Mouse (Mus musculus) adrenal gland, adult 18-20 months (tissue): ENCODE data around the gene Zbtb32. TPM values are rescaled to one million over a fixed set of nuclear protein-coding genes. Genes with fewer than 3 reads are reported as not detected.

Source experiments
- DNase-seq, 2 experiments: peaks; one replicate each; pipeline ENCODE4 v3.0.0; 2021 to 2022; ENCODE audit warnings: low spot score in 2 of 2
- long read RNA-seq, 2 experiments: library from polyadenylated mRNA; stranded (forward); transcript quantifications; one replicate each; pipeline ENCODE4 v2.0.0; 2021
- total RNA-seq, 2 experiments: library from RNA; stranded (reverse); gene quantifications; 1 replicate in 1 of 2; 2 replicates in 1 of 2; pipeline ENCODE4 v1.2.3; 2021

Zbtb32 gene
- total RNA-seq: under 1 TPM in 1 of 2 experiments, not detected in 1; 0.83 TPM
- long read RNA-seq, experiment 1: 0 reads
- long read RNA-seq, experiment 2, partial matches to known transcripts: 1 of 1 reads
- long read RNA-seq, experiment 2, other reads (novel, unspliced or antisense): 0 of 1 reads

GRCm38 (mm10) chr7:30598786-30599185 is at the start of gene Zbtb32:
TSS of gene Zbtb32 (minus strand) at chr7:30598909.
- DNase-seq: no peak

GRCm38 (mm10) chr7:30639083-30639482 is 40.4 kb upstream of the Zbtb32 start:
- no peak for DNase-seq

DNA sequence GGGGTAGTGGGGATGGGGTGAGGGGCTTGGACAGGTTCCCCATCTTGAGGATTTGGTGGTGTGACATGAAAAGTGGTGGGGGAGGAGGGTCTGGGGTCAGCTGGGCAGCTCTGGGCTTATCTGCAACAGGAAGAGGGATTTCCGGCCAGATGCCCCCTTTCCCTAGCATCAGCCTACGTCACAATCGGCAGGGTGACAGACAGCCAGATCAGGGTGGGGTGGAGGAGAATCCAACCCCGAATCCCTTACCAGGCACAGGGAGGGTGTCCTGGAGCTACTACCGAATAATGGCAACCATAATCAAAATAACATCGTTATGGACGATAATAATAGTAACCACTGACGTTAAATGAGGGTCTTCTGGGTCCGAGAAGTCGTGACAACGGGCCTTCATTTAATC is 37.7 kb upstream of the Zbtb32 start:
- DNase-seq: no peak

GRCm38 (mm10) chr7:30635752-30636151 is 37.0 kb upstream of the Zbtb32 start, which contains the start of gene Etv2:
TSS of gene Etv2 (minus strand) at chr7:30635852.
- DNase-seq: no peak

DNA sequence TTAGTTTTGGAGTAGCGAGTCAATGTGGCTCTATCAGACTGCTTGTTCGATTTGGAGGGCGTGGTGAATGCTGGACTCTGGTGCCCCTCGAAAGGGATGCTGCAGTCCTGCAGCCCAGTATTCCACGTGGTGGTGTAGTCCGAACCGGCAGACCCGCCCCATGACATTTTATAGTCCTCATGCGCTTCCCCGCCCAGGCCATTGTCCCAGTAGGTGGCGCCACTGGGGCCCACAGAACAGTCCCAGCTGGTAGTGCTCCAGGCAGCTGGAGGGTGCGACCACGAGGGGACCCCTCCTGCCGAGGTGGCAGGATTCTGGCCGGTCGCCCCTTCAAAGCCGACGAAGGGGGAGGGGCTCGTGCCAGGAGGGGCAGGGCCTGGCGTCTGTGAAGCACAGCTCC is 35.9 kb upstream of the Zbtb32 start:
- peak; percentile 43 to 53 for DNase-seq

GRCm38 (mm10) chr7:30633762-30634412 is 35.2 kb upstream of the Zbtb32 start:
- DNase-seq: no peak

DNA sequence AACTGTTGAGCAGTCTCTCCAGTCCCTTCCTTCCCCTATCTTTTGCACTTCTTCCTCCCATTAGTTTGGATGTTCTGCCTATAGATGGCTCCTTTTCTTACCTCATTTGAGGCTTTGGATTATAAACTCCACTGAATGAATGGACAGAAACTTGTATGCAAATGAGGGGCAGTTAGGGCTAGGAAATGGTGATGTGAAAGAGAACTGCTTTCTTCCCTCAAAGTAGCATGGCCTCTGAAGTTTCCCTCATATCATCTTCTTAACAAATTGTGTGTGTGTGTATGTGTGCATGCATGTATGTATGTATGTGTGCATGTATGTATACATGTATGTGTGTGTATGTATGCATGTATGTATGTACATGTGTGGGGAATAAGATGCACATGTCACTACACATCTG is 30.3 kb upstream of the Zbtb32 start:
- no peak for DNase-seq

DNA sequence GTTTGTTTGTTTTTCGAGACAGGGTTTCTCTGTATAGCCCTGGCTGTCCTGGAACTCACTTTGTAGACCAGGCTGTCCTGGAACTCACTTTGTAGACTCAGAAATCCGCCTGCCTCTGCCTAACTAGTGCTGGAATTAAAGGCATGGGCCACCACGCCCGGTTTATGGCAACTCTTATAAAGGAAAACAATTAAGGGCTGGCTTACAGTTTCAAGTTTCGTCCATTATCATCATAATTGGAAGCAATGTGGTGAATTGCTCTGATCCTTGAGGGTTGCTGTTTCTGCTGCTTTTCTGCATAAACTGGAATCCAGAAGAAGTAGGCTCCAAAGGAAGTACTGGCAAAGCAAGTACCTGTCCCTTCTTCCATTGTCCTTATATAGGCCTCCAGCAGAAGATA is 27.9 kb upstream of the Zbtb32 start:
- no peak for DNase-seq

GRCm38 (mm10) chr7:30625530-30626384 is 27.0 kb upstream of the Zbtb32 start, which contains the start of gene Cox6b1:
TSS of gene Cox6b1 (minus strand) at chr7:30626151.
- DNase-seq: peak; percentile 78 to 79

DNA sequence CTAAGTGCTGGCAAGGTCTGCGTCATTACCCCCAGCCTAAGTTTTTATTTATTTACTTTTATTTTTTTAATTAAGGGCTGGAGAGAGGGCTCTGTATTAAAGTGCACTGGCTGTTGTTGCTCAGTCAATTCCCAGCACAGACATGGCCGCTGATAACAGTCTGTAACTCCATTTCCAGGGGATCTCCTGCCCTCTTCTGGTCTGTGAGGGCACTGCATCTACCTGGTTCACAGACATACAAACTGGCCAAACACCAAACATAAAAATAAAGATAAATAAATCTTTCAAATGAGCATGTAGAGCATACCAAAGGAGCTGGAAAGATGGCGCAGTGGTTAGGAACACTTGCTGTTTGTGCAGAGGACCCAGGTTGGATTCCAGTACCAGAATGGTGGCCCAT is 20.5 kb upstream of the Zbtb32 start:
- DNase-seq: no peak

DNA sequence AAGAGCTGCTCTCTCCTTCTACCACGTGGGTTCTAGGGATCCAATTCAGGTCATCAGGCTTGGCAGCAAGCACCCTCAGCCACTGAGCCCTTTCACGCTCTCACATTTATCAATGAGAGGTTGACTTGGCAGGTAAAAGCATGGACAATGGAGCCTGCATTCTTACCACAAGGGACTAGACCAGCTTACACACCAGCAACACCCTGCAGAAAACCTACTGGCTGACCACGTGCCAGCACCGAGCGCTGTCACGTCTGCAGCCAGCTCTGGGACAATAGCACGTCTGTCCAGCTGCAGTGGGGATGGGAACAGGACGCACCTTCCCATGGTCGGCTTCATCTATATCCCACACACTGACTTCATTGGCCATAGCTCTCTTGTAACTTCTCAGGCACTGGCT is 19.9 kb upstream of the Zbtb32 start:
- DNase-seq: no peak

DNA sequence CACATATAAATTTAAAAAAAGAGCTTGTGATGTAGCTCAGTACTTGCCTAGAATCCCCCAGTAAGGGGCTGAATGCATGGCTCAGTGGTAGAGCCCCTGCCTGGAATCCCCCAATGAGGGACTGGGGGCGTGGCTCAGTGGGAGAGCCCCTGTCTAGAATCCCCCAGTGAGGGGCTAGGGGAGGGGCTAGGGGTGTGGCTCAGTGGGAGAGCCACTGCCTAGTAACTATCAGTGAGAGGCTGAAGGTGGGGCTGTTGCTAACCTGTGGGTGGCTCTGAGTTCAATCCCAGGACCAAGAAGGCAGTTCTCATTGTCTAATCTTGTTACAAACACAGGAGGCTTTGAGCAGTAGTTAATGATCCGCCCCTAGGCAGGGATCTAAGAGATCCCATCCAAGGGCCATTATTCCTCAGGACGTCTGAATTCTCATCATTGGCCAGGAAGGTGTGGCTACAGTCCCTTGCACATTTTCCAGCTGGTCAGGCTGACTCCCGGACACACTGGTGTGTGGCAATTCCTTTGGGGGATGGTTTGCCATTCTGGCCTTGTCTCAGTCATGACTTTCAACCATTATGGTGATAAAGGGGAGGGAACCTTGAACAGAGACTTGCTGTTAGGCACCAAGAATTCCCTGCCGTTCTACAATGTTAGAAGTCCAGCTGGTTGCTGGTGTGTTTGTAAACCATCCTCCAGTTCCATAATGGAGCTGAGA is 16.5 kb upstream of the Zbtb32 start:
- no peak for DNase-seq

- no peak for DNase-seq
These were observed 15.7 kb upstream of the Zbtb32 start for GRCm38 (mm10) chr7:30614454-30614853.

- peak; percentile 58 to 67 for DNase-seq
These were observed 14.9 kb upstream of the Zbtb32 start for GRCm38 (mm10) chr7:30613529-30614112.

- no peak for DNase-seq
These were observed 14.1 kb upstream of the Zbtb32 start, which contains the start of gene Upk1a for GRCm38 (mm10) chr7:30612654-30613402. TSS of gene Upk1a (minus strand) at chr7:30612847.

- DNase-seq: no peak
These were observed 11.3 kb upstream of the Zbtb32 start for GRCm38 (mm10) chr7:30610043-30610442.

GRCm38 (mm10) chr7:30608476-30608875 is 9.8 kb upstream of the Zbtb32 start:
- no peak for DNase-seq

DNA sequence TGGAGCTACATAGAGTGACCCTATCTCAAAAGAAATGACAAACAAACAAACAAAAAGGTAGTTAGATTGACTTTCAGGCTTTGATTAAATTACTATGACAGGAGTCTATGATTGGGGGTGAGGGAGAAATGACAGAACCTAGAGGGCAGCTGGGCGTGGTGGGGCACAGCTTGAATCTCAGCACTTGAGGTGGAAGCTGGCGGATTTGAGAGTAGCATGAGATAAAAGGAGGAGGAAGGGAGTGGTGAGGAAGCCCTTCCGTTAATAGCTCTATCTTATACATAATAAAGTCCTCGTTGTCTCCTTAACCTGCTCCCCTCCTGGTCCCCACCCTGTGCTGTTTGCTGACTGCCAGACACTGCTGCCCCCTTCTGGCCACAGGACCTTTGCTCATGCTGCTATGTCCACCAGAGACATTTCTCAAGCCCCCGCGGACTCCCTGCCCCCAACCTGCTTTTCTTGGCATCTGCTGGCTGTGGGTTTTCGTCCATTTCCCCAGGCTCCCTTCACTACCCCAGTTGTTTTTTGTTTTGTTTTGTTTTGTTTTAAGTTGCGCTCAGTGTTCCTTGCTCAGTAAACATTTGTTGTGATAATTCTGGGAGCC is 9.1 kb upstream of the Zbtb32 start:
- peak in 1 of 2 experiments; percentile 56 for DNase-seq

- DNase-seq: no peak
These were observed 6.2 kb upstream of the Zbtb32 start for GRCm38 (mm10) chr7:30604944-30605343.

DNA sequence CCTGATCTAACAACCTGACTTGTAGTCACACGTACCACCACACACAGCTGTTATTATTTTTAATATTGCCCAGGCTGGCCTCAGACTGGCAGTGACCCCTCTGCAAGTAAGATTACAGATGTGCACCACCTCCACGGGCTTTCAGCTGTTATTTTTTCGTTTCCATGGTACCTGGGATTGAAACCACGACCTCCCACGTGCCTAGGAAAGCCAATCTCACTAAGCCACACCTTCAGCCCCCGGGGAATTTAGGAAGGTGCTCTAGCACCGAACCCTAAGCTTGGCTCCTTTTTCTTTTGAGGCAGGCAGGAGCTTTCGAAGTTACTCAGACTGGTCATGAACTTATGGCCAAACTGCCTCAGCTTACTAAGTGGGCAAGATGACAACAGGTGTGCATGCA is 5.7 kb upstream of the Zbtb32 start:
- no peak for DNase-seq
